Comparison of ENCODE assay signal across 18 mouse cellular contexts in genomic region chr7:142332741-142333140, GRCm38 (mm10). TPM values are rescaled to one million over a fixed set of nuclear protein-coding genes. Genes with fewer than 3 reads are reported as not detected.
DNase-seq lines count a peak whose midpoint lies in the region; ATAC-seq lines count a peak whose summit lies in the region.
"Not testable (repeated sequence)": the region's sequence is repeated elsewhere in the genome, so short reads cannot be mapped to it uniquely, and the experiment has no call there.
"Had no signal": no experiment of that assay in that cellular context is flagged by ENCODE, and none has a peak within 500 bp of the region (broad histone marks: within the 10 kb centered on the region; RNA-seq: fewer than 3 reads in every experiment).

No protein-coding gene starts in this region.

- H3K4me1 ChIP-seq in embryonic facial prominence, embryonic 12.5 days, result peaks cover 13% of the 10 kb centered on the region; the same call in 1 of the 2 replicates
- H3K4me1 ChIP-seq in embryonic facial prominence, embryonic 15.5 days; limb, embryonic 11.5 days (ENCODE audit: control insufficient read depth, insufficient read depth, low read length); limb, embryonic 15.5 days: not testable (repeated sequence)
- peaks cover 40% of the 10 kb centered on the region for H3K4me1 ChIP-seq in heart, embryonic 11.5 days (ENCODE audit: control insufficient read depth, insufficient read depth, low read length)
- H3K4me1 ChIP-seq in heart, embryonic 15.5 days (replicated peaks), result peaks cover 22% of the 10 kb centered on the region
- peaks cover 13% of the 10 kb centered on the region for H3K4me1 ChIP-seq in stomach, embryonic 16.5 days (ENCODE audit: control insufficient read depth, insufficient read depth, low read length)

- not testable (repeated sequence) for H3K4me2 ChIP-seq in embryonic facial prominence, embryonic 12.5 days (replicated peaks); embryonic facial prominence, embryonic 15.5 days (replicated peaks); heart, embryonic 11.5 days; heart, embryonic 15.5 days; limb, embryonic 11.5 days (ENCODE audit: low read depth, severe bottlenecking); limb, embryonic 15.5 days; stomach, embryonic 16.5 days (ENCODE audit: low read depth, low read length)

- ATAC-seq in embryonic facial prominence, embryonic 12.5 days (ENCODE audit: insufficient number of reproducible peaks, insufficient read depth, low FRiP score, low TSS enrichment), result peak; percentile 62; the same call in 1 of the 2 replicates
- ATAC-seq in embryonic facial prominence, embryonic 15.5 days (ENCODE audit: insufficient number of reproducible peaks, low FRiP score, low TSS enrichment, low read depth), result peak; percentile 53
- not testable (repeated sequence) for ATAC-seq in heart, embryonic 11.5 days (replicated peaks; ENCODE audit: insufficient number of reproducible peaks, low FRiP score, low TSS enrichment); heart, embryonic 15.5 days (replicated peaks; ENCODE audit: insufficient number of reproducible peaks, insufficient read depth, low FRiP score, low read depth); limb, embryonic 15.5 days (ENCODE audit: insufficient number of reproducible peaks, low FRiP score, low TSS enrichment, low read depth); stomach, embryonic 16.5 days (ENCODE audit: insufficient read depth, low FRiP score)
- peak; percentile 52; the same call in 1 of the 2 replicates for ATAC-seq in limb, embryonic 11.5 days (ENCODE audit: insufficient number of reproducible peaks, low FRiP score, low TSS enrichment, low read depth)

- 25% methylated on average over 6 of the region's 9 CpGs for WGBS in embryonic facial prominence, embryonic 12.5 days
- WGBS in embryonic facial prominence, embryonic 15.5 days, result 40% methylated on average over 5 of the region's 9 CpGs
- WGBS in heart, embryonic 11.5 days (ENCODE audit: insufficient replicate concordance), result 43% methylated on average over 3 of the region's 9 CpGs
- WGBS in heart, embryonic 15.5 days, result 80% methylated on average over 6 of the region's 9 CpGs
- WGBS in limb, embryonic 11.5 days, result 22% methylated on average over 2 of the region's 9 CpGs
- WGBS in limb, embryonic 15.5 days, result 48% methylated on average over 5 of the region's 9 CpGs
- WGBS in stomach, embryonic 16.5 days, result 64% methylated on average over 2 of the region's 9 CpGs

- H3K9ac ChIP-seq in embryonic facial prominence, embryonic 12.5 days; embryonic facial prominence, embryonic 15.5 days; heart, embryonic 11.5 days (ENCODE audit: low read depth, low read length); heart, embryonic 15.5 days; limb, embryonic 11.5 days (ENCODE audit: low read length); limb, embryonic 15.5 days; stomach, embryonic 16.5 days (ENCODE audit: low read length): not testable (repeated sequence)

- not testable (repeated sequence) for H3K4me3 ChIP-seq in embryonic facial prominence, embryonic 12.5 days; embryonic facial prominence, embryonic 15.5 days (replicated peaks); heart, embryonic 11.5 days (ENCODE audit: low read depth, low read length); heart, embryonic 15.5 days; limb, embryonic 11.5 days (ENCODE audit: low read depth, low read length); limb, embryonic 15.5 days; stomach, embryonic 16.5 days (replicated peaks; ENCODE audit: low read length)

- not testable (repeated sequence) for H3K36me3 ChIP-seq in embryonic facial prominence, embryonic 12.5 days; embryonic facial prominence, embryonic 15.5 days; heart, embryonic 11.5 days (ENCODE audit: control insufficient read depth, insufficient read depth, low read length); heart, embryonic 15.5 days; limb, embryonic 11.5 days (ENCODE audit: control insufficient read depth, insufficient read depth, low read length); limb, embryonic 15.5 days; stomach, embryonic 16.5 days (ENCODE audit: control insufficient read depth, insufficient read depth, low read length)

- not testable (repeated sequence) for H3K9me3 ChIP-seq in embryonic facial prominence, embryonic 12.5 days; embryonic facial prominence, embryonic 15.5 days (replicated peaks); heart, embryonic 11.5 days (replicated peaks; ENCODE audit: control insufficient read depth, low read length); heart, embryonic 15.5 days (replicated peaks); limb, embryonic 11.5 days (ENCODE audit: control insufficient read depth, low read length); limb, embryonic 15.5 days; stomach, embryonic 16.5 days (replicated peaks; ENCODE audit: control insufficient read depth, low read length)

- not testable (repeated sequence) for H3K27me3 ChIP-seq in embryonic facial prominence, embryonic 12.5 days; embryonic facial prominence, embryonic 15.5 days; heart, embryonic 11.5 days (ENCODE audit: control insufficient read depth, insufficient read depth, low read length); heart, embryonic 15.5 days; limb, embryonic 11.5 days (ENCODE audit: control insufficient read depth, insufficient read depth, low read length); limb, embryonic 15.5 days; stomach, embryonic 16.5 days (ENCODE audit: control insufficient read depth, insufficient read depth, low read length)

- peak overlapping the region; percentile 75; the same call in 1 of the 2 replicates for H3K27ac ChIP-seq in embryonic facial prominence, embryonic 12.5 days
- peak overlapping the region; percentile 63; the same call in 1 of the 2 replicates for H3K27ac ChIP-seq in embryonic facial prominence, embryonic 15.5 days (replicated peaks)
- 0 out of 2 replicates have a peak overlapping the region, but pooled peaks have one; percentile 42 for H3K27ac ChIP-seq in heart, embryonic 11.5 days (ENCODE audit: low read depth, low read length)
- peak overlapping the region; percentile 64 for H3K27ac ChIP-seq in heart, embryonic 15.5 days
- H3K27ac ChIP-seq in limb, embryonic 11.5 days (replicated peaks; ENCODE audit: low read depth, low read length), result 0 out of 2 replicates have a peak overlapping the region, but pooled peaks have one; percentile 47
- H3K27ac ChIP-seq in limb, embryonic 15.5 days, result 0 out of 2 replicates have a peak overlapping the region, but pooled peaks have one; percentile 24
- peak overlapping the region; percentile 39 for H3K27ac ChIP-seq in stomach, embryonic 16.5 days (ENCODE audit: low read length)

- not testable (repeated sequence) for DNase-seq in limb, embryonic 11.5 days (ENCODE audit: low spot score)

RNA-seq across cellular contexts. Expression of gene Krtap5-4, which starts 29.4 kb away (rescaled TPM):
- not detected in 2 replicates for polyA plus RNA-seq in embryonic facial prominence, embryonic 12.5 days (2016; fragmentation: Nextera tagmentation; extraction: Ambion mirVana)
- 0.21 and 0.37 TPM in 2 replicates for polyA plus RNA-seq in embryonic facial prominence, embryonic 15.5 days (2015; fragmentation: Nextera tagmentation; extraction: Ambion mirVana)
- 0.26 TPM in 1 of 2 replicates, not detected in the other for polyA plus RNA-seq in heart, embryonic 11.5 days (2014; fragmentation: Nextera tagmentation; extraction: Ambion mirVana)
- polyA plus RNA-seq in heart, embryonic 15.5 days (2015; fragmentation: Nextera tagmentation; extraction: Ambion mirVana), result not detected in 2 replicates
- polyA plus RNA-seq in limb, embryonic 11.5 days (2014; fragmentation: Nextera tagmentation; extraction: Ambion mirVana), result not detected in 2 replicates
- polyA plus RNA-seq in limb, embryonic 15.5 days (2015; fragmentation: Nextera tagmentation; extraction: Ambion mirVana), result not detected in 2 replicates
- polyA plus RNA-seq in stomach, embryonic 16.5 days (2015; fragmentation: Nextera tagmentation; extraction: Ambion mirVana), result not detected in 2 replicates
- polyA plus RNA-seq: adrenal gland, adult 2 months; CD4-positive, CD25-positive, alpha-beta regulatory T cell, adult 4 months; cerebellum, adult 2 months; forebrain, embryonic 12.5 days; forebrain, embryonic 15.5 days; gonadal fat pad, adult 2 months; heart, postnatal 0 days; hindbrain, embryonic 12.5 days; hindbrain, embryonic 15.5 days; intestine, embryonic 15.5 days had no signal

RNA-seq across cellular contexts. Expression of gene Krtap5-1, which starts 35.8 kb away (rescaled TPM):
- polyA plus RNA-seq in embryonic facial prominence, embryonic 12.5 days (2016; fragmentation: Nextera tagmentation; extraction: Ambion mirVana), result not detected in 2 replicates
- polyA plus RNA-seq in embryonic facial prominence, embryonic 15.5 days (2015; fragmentation: Nextera tagmentation; extraction: Ambion mirVana), result 0.56 TPM in 1 of 2 replicates, not detected in the other
- not detected in 2 replicates for polyA plus RNA-seq in heart, embryonic 11.5 days (2014; fragmentation: Nextera tagmentation; extraction: Ambion mirVana)
- not detected in 2 replicates for polyA plus RNA-seq in heart, embryonic 15.5 days (2015; fragmentation: Nextera tagmentation; extraction: Ambion mirVana)
- polyA plus RNA-seq in limb, embryonic 11.5 days (2014; fragmentation: Nextera tagmentation; extraction: Ambion mirVana), result not detected in 2 replicates
- not detected in 2 replicates for polyA plus RNA-seq in limb, embryonic 15.5 days (2015; fragmentation: Nextera tagmentation; extraction: Ambion mirVana)
- polyA plus RNA-seq in stomach, embryonic 16.5 days (2015; fragmentation: Nextera tagmentation; extraction: Ambion mirVana), result not detected in 2 replicates
- polyA plus RNA-seq: adrenal gland, adult 2 months; C2C12; CD4-positive, CD25-positive, alpha-beta regulatory T cell, adult 4 months; cerebellum, adult 2 months; forebrain, embryonic 12.5 days; forebrain, embryonic 15.5 days; gonadal fat pad, adult 2 months; heart, postnatal 0 days; hindbrain, embryonic 12.5 days; hindbrain, embryonic 15.5 days; intestine, embryonic 15.5 days had no signal

RNA-seq across cellular contexts. Expression of gene Ifitm10, which starts 40.8 kb away (rescaled TPM):
- 2.3 and 2.9 TPM in 2 replicates for polyA plus RNA-seq in embryonic facial prominence, embryonic 12.5 days (2016; fragmentation: Nextera tagmentation; extraction: Ambion mirVana)
- 7.5 and 7.8 TPM in 2 replicates for polyA plus RNA-seq in embryonic facial prominence, embryonic 15.5 days (2015; fragmentation: Nextera tagmentation; extraction: Ambion mirVana)
- 7.6 and 8.3 TPM in 2 replicates for polyA plus RNA-seq in heart, embryonic 11.5 days (2014; fragmentation: Nextera tagmentation; extraction: Ambion mirVana)
- polyA plus RNA-seq in heart, embryonic 15.5 days (2015; fragmentation: Nextera tagmentation; extraction: Ambion mirVana), result 4.7 and 5.5 TPM in 2 replicates
- 0.27 and 0.72 TPM in 2 replicates for polyA plus RNA-seq in limb, embryonic 11.5 days (2014; fragmentation: Nextera tagmentation; extraction: Ambion mirVana)
- polyA plus RNA-seq in limb, embryonic 15.5 days (2015; fragmentation: Nextera tagmentation; extraction: Ambion mirVana), result 4.0 and 4.6 TPM in 2 replicates
- polyA plus RNA-seq in stomach, embryonic 16.5 days (2015; fragmentation: Nextera tagmentation; extraction: Ambion mirVana), result 3.7 and 5.2 TPM in 2 replicates

RNA-seq across cellular contexts. Expression of gene Gm49369, which starts 49.7 kb away (rescaled TPM):
- 0.67 TPM in 1 of 2 replicates, not detected in the other for polyA plus RNA-seq in embryonic facial prominence, embryonic 12.5 days (2016; fragmentation: Nextera tagmentation; extraction: Ambion mirVana)
- polyA plus RNA-seq in embryonic facial prominence, embryonic 15.5 days (2015; fragmentation: Nextera tagmentation; extraction: Ambion mirVana), result not detected in 2 replicates
- 1.9 TPM in 1 of 2 replicates, not detected in the other for polyA plus RNA-seq in heart, embryonic 11.5 days (2014; fragmentation: Nextera tagmentation; extraction: Ambion mirVana)
- polyA plus RNA-seq in heart, embryonic 15.5 days (2015; fragmentation: Nextera tagmentation; extraction: Ambion mirVana), result 1.2 TPM in 1 of 2 replicates, not detected in the other
- 0.79 TPM in 1 of 2 replicates, not detected in the other for polyA plus RNA-seq in limb, embryonic 11.5 days (2014; fragmentation: Nextera tagmentation; extraction: Ambion mirVana)
- polyA plus RNA-seq in limb, embryonic 15.5 days (2015; fragmentation: Nextera tagmentation; extraction: Ambion mirVana), result not detected in 2 replicates
- 0.96 TPM in 1 of 2 replicates, not detected in the other for polyA plus RNA-seq in stomach, embryonic 16.5 days (2015; fragmentation: Nextera tagmentation; extraction: Ambion mirVana)
- polyA plus RNA-seq: adrenal gland, adult 2 months; C2C12; CD4-positive, CD25-positive, alpha-beta regulatory T cell, adult 4 months; hindbrain, embryonic 12.5 days had no signal

RNA-seq across cellular contexts. Expression of gene Ctsd, which starts 55.1 kb away (rescaled TPM):
- 208 and 210 TPM in 2 replicates for polyA plus RNA-seq in embryonic facial prominence, embryonic 12.5 days (2016; fragmentation: Nextera tagmentation; extraction: Ambion mirVana)
- polyA plus RNA-seq in embryonic facial prominence, embryonic 15.5 days (2015; fragmentation: Nextera tagmentation; extraction: Ambion mirVana), result 374 and 387 TPM in 2 replicates
- 378 and 446 TPM in 2 replicates for polyA plus RNA-seq in heart, embryonic 11.5 days (2014; fragmentation: Nextera tagmentation; extraction: Ambion mirVana)
- polyA plus RNA-seq in heart, embryonic 15.5 days (2015; fragmentation: Nextera tagmentation; extraction: Ambion mirVana), result 389 and 487 TPM in 2 replicates
- 133 and 139 TPM in 2 replicates for polyA plus RNA-seq in limb, embryonic 11.5 days (2014; fragmentation: Nextera tagmentation; extraction: Ambion mirVana)
- polyA plus RNA-seq in limb, embryonic 15.5 days (2015; fragmentation: Nextera tagmentation; extraction: Ambion mirVana), result 392 and 426 TPM in 2 replicates
- polyA plus RNA-seq in stomach, embryonic 16.5 days (2015; fragmentation: Nextera tagmentation; extraction: Ambion mirVana), result 451 and 599 TPM in 2 replicates

Comparison
In these comparisons a context has a peak if more than half of its experiments do, and no peak if none do; other contexts are left out.
1. H3K27ac ChIP-seq: peak in every context shown above with its lines; median percentile 75 in embryonic facial prominence, embryonic 12.5 days; 64 in heart, embryonic 15.5 days; 63 in embryonic facial prominence, embryonic 15.5 days; 47 in limb, embryonic 11.5 days; 42 in heart, embryonic 11.5 days; 39 in stomach, embryonic 16.5 days; 24 in limb, embryonic 15.5 days.